Mouse (Mus musculus) C2C12 (cell line): ENCODE data around the gene Ryr1.

Source experiments
- CEBPB ChIP-seq: IDR thresholded peaks from one replicate; pipeline ENCODE4 v1.6.1; 2011; ENCODE audit warnings: low read depth, mild to moderate bottlenecking, control low read depth, moderate library complexity
- CTCF ChIP-seq: IDR thresholded peaks from one replicate; pipeline ENCODE4 v1.5.1; 2011; ENCODE audit not compliant: control insufficient read depth, insufficient read depth, insufficient read length
- FOSL1 ChIP-seq: IDR thresholded peaks from one replicate; pipeline ENCODE4 v1.8.0; 2011; ENCODE audit warnings: mild to moderate bottlenecking, low read length; ENCODE audit not compliant: poor library complexity, insufficient read depth, severe bottlenecking
- MAX ChIP-seq: IDR thresholded peaks from one replicate; pipeline ENCODE4 v1.6.1; 2011; ENCODE audit warnings: mild to moderate bottlenecking, control low read depth
- USF1 ChIP-seq: IDR thresholded peaks from one replicate; pipeline ENCODE4 v1.6.1; 2011; ENCODE audit warnings: low read depth, mild to moderate bottlenecking, control low read depth, moderate library complexity

- TF ChIP-seq CTCF (no peak), CEBPB (no peak), USF1 (no peak), MAX (no peak), FOSL1 (no peak)
Observed at GRCm38 (mm10) chr7:29029690-29030656, 95.0 kb downstream of the Ryr1 start.
